Mouse (Mus musculus) CH12.LX (cell line): ENCODE results near the gene Gm4871.

ENCODE experiments used
- BHLHE40 ChIP-seq: IDR thresholded peaks from 2 replicates; pipeline ENCODE4 v1.6.1; 2011; ENCODE audit warnings: mild to moderate bottlenecking, low read depth, low read length, improper control_type of control experiment
- CTCF ChIP-seq, 2 experiments: IDR thresholded peaks in 1 of 2; conservative IDR thresholded peaks in 1 of 2; 2 replicates each; pipeline ENCODE4 v1.5.1; 2011 to 2012; ENCODE audit warnings: low read depth in 2 of 2, low read length in 2 of 2, improper control_type of control experiment in 1 of 2, inconsistent platforms in 1 of 2, mild to moderate bottlenecking in 1 of 2, moderate library complexity in 1 of 2
- GABPA ChIP-seq: IDR thresholded peaks from 2 replicates; pipeline ENCODE4 v1.6.1; 2012; ENCODE audit warnings: low read depth, low read length, improper control_type of control experiment, inconsistent platforms; ENCODE audit not compliant: insufficient replicate concordance
- MAFK ChIP-seq: IDR thresholded peaks from 2 replicates; pipeline ENCODE4 v1.6.1; 2011; ENCODE audit warnings: low read length, improper control_type of control experiment; ENCODE audit not compliant: insufficient replicate concordance
- NELFE ChIP-seq: IDR thresholded peaks from 2 replicates; pipeline ENCODE4 v1.6.1; 2011; ENCODE audit warnings: low read depth, low read length, improper control_type of control experiment
- POLR2A ChIP-seq: IDR thresholded peaks from 2 replicates; pipeline ENCODE4 v1.6.1; 2011; ENCODE audit warnings: low read depth, mild to moderate bottlenecking, improper control_type of control experiment, low read length
- TCF12 ChIP-seq: IDR thresholded peaks from 2 replicates; pipeline ENCODE4 v1.6.1; 2014; ENCODE audit warnings: low read depth, mild to moderate bottlenecking, inconsistent platforms, low read length, improper control_type of control experiment
- USF2 ChIP-seq: conservative IDR thresholded peaks from 2 replicates; pipeline ENCODE4 v1.6.1; 2011; ENCODE audit warnings: low read depth, low read length, improper control_type of control experiment
- ZNF384 ChIP-seq: IDR thresholded peaks from 2 replicates; pipeline ENCODE4 v1.6.1; 2012; ENCODE audit warnings: low read depth, low read length, improper control_type of control experiment, inconsistent platforms

GRCm38 (mm10) chr5:144989061-144989405 is 43.5 kb downstream of the Gm4871 start:
- TF ChIP-seq ZNF384 (no peak), GABPA (no peak), NELFE (no peak), CTCF (conservative IDR thresholded peaks at IDR 0.05 in 1 of 2, IDR thresholded peaks at IDR 0.05 in 1 of 2; ENCODE audit: low read depth in 2 of 2, low read length in 2 of 2) (no peak; a peak in 1 of 4 replicates), MAFK (no peak), POLR2A (no peak), USF2 (no peak), BHLHE40 (no peak), TCF12 (no peak)
